Mouse (Mus musculus): Measurements from ENCODE around the gene AC109138.7.

DNA sequence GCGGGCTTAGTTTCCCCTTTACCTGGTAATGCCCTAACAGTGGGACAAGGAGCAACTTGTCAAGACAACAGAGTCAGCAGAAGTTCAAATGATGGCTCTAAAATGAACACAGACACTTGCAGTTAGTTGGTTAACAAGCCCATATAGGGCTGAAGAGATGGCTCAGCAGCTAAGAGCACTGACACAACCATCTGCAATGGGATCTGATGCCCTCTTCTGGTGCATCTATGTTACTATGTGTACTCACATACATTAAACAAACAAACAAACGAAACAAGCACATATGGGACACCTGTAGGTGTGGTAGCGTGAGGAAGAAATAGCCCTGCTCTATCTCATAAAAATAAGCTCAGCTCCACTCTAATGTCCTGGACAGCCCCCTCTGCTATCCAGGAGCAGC lies 28.3 kb downstream of the AC109138.7 start:
- TF ChIP-seq IRF4 (IDR thresholded peaks at IDR 0.05; ENCODE audit: low read depth, low read length) (no peak), ZMIZ1 (IDR thresholded peaks at IDR 0.05; ENCODE audit: low read depth, low read length) (no peak), POLR2A (IDR thresholded peaks at IDR 0.05; ENCODE audit: low read depth, low read length) (no peak), MYC (IDR thresholded peaks at IDR 0.05; ENCODE audit: low read depth, low read length) (no peak)
